19 mouse cellular contexts compared by ENCODE assay signal in genomic region chr10:79580356-79580755, GRCm38 (mm10). TPM values are rescaled to one million over a fixed set of nuclear protein-coding genes. Genes with fewer than 3 reads are reported as not detected.
"Had no signal": no experiment of that assay in that cellular context is flagged by ENCODE, and none has a peak within 500 bp of the region (broad histone marks: within the 10 kb centered on the region; RNA-seq: fewer than 3 reads in every experiment).

No protein-coding gene starts in this region.

- ATAC-seq: midbrain, embryonic 16.5 days had no signal

- H3K4me2 ChIP-seq: lung, embryonic 14.5 days; midbrain, embryonic 12.5 days; neural tube, embryonic 13.5 days; neural tube, embryonic 15.5 days had no signal

- H3K27me3 ChIP-seq: neural tube, embryonic 13.5 days; neural tube, embryonic 15.5 days had no signal

- H3K4me3 ChIP-seq: midbrain, embryonic 10.5 days; midbrain, embryonic 12.5 days; myocyte; neural tube, embryonic 13.5 days; neural tube, embryonic 15.5 days had no signal

- H3K36me3 ChIP-seq: midbrain, embryonic 10.5 days; midbrain, embryonic 12.5 days; neural tube, embryonic 13.5 days; neural tube, embryonic 15.5 days had no signal

- H3K4me1 ChIP-seq: midbrain, embryonic 10.5 days; midbrain, embryonic 12.5 days; neural tube, embryonic 13.5 days; neural tube, embryonic 15.5 days had no signal

- H3K9me3 ChIP-seq: midbrain, embryonic 10.5 days; midbrain, embryonic 12.5 days; neural tube, embryonic 13.5 days; neural tube, embryonic 15.5 days had no signal

- H3K9ac ChIP-seq: liver, embryonic 14.5 days; lung, embryonic 14.5 days; midbrain, embryonic 12.5 days; neural tube, embryonic 13.5 days; neural tube, embryonic 15.5 days had no signal

- DNase-seq: lung, adult 18-20 months; right cerebral cortex, adult 18-20 months; right cerebral cortex, postnatal 25 days had no signal

- H3K27ac ChIP-seq: liver, embryonic 14.5 days; midbrain, embryonic 10.5 days; midbrain, embryonic 12.5 days; neural tube, embryonic 13.5 days; neural tube, embryonic 15.5 days had no signal

RNA-seq across cellular contexts. Expression of gene Theg, which starts 6.8 kb away (rescaled TPM):
- polyA plus RNA-seq: liver, embryonic 14.5 days; liver, embryonic 16.5 days; lung, embryonic 14.5 days; lung, embryonic 16.5 days; midbrain, embryonic 10.5 days; midbrain, embryonic 12.5 days; midbrain, embryonic 14.5 days; midbrain, embryonic 16.5 days; myocyte; neural tube, embryonic 11.5 days; neural tube, embryonic 13.5 days; small intestine, adult 2 months; stomach, embryonic 14.5 days; stomach, embryonic 16.5 days; thymus, adult 2 months had no signal

RNA-seq across cellular contexts. Expression of gene C2cd4c, which starts 33.5 kb away (rescaled TPM):
- polyA plus RNA-seq: liver, embryonic 16.5 days; lung, embryonic 14.5 days; lung, embryonic 16.5 days had no signal
